Mouse (Mus musculus): ENCODE results near the gene Cdkn3. TPM values are rescaled to one million over a fixed set of nuclear protein-coding genes. Genes with fewer than 3 reads are reported as not detected.
"Not testable (repeated sequence)": the region's sequence is repeated elsewhere in the genome, so short reads cannot be mapped to it uniquely, and the experiment has no call there.

Gene Cdkn3
- total RNA-seq, 2 experiments from 2014 or later = 0.44 to 1.0 TPM

GRCm38 (mm10) chr14:46782187-46782828 lies 22.0 kb downstream of the Cdkn3 start:
- no peak for DNase-seq (ENCODE audit: low spot score in 2 of 2)

GRCm38 (mm10) chr14:46783327-46783926 lies 23.1 kb downstream of the Cdkn3 start:
- DNase-seq (ENCODE audit: low spot score in 2 of 2) = no peak

GRCm38 (mm10) chr14:46785247-46785646 lies 24.9 kb downstream of the Cdkn3 start:
- DNase-seq (ENCODE audit: low spot score in 2 of 2) = no peak

GRCm38 (mm10) chr14:46787454-46787786 lies 27.1 kb downstream of the Cdkn3 start:
- DNase-seq (ENCODE audit: low spot score in 2 of 2) = no peak

DNA sequence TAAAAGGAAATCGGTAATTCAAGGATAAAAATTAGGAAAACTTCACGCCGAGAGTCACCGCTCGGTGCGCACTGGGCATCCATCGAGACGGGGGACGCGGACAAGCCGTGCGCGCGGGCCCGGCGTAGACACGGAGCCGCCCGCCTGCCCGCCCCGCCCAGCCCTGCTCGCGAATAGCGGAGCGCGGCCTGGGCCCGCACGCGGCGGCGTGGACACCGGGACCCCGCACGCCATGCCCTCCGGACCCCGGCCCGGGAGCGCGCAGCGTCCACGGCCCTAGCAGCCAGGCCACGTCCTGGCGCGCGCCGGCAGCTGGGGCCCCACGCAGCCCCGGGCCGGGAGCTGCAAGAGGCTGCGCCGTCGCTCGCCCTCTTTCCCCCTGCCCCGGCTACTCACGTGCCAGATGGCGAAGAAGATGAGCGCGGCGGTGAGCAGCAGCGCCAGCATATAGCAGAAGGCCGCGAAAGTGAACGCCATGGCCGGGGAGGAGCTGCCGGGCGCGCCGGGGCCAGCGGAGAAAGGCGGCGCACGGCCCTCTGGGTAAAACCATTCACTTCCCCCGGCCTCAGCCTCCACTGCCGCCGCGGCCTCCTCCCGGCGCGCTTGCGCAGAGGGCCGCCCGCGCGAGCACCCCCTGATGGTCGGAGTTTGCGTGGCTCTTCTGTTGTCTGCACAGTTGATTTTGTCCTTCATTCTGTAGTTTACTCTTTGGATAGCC lies 27.6 kb downstream of the Cdkn3 start, which contains the start of gene Cnih1:
Gene Cnih1, minus strand, starts transcription at position 625 of the 718 bp plus-strand sequence.
- DNase-seq (ENCODE audit: low spot score in 2 of 2) = peak; percentile 87 to 92

DNA sequence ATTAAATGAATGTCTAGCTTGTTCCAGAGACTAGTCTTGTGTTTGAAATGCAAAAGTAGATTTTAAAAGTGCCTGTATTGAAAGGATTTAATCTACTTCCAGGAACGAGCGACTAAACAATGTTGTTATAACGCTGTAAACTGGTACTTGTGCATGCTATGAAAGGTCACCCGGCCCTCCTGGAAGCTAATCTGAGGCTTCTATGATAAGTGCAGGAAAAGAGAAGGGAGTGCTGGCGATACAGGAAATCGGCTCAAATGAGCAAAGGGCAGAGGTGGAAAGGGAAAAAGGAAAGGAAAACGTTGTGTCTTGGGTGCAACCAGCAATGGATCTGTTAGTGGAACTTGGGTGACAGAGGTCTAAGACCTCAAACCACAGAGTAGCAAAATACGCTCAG lies 28.2 kb downstream of the Cdkn3 start:
- no peak for DNase-seq (ENCODE audit: low spot score in 2 of 2)

DNA sequence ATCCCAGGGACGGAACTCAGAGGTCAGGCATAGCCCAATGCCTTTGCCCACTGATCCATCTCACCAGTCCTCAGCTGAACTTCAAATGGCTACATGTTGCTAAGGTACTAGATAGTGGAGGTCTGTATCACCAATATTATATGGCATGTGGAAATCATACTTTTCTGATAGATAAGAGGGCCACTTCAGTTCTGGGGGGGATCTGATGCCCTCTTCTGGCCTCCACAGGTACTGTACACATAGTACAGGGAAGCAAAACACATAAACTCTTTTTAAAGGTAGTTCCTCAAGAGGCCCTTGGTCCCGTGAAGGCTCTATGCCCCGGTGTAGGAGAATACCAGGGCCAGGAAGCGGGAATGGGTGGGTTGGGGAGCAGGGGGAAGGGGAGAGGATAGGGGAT lies 30.0 kb downstream of the Cdkn3 start:
- DNase-seq (ENCODE audit: low spot score in 2 of 2) = no peak

GRCm38 (mm10) chr14:46790723-46791122 lies 30.4 kb downstream of the Cdkn3 start:
- no peak for DNase-seq (ENCODE audit: low spot score in 2 of 2)

GRCm38 (mm10) chr14:46794157-46794556 lies 33.8 kb downstream of the Cdkn3 start:
- no peak for DNase-seq (ENCODE audit: low spot score in 2 of 2)

- DNase-seq (ENCODE audit: low spot score in 2 of 2) = no peak
Observed at GRCm38 (mm10) chr14:46800684-46801345, 40.5 kb downstream of the Cdkn3 start.

DNA sequence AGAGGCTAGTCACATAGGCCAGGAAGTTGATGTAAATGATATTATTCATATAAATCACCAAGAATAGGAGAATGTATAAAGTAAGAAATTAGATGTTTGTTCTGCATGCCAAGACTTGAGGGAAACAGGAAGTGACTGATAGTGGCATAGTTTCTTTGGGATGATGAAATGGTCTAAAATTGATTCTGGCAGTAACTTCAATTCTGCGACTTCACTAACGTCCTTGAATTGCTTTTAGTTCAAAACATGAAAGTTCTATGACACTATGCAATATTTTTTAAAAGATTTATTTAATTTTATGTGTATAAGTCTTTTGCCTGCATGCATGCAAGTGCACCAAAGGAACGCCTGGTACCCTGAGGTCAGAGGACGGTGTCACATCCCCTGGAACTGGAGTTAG lies 42.9 kb downstream of the Cdkn3 start:
- DNase-seq (ENCODE audit: low spot score in 2 of 2) = no peak

GRCm38 (mm10) chr14:46803791-46804190 lies 43.5 kb downstream of the Cdkn3 start:
- DNase-seq (ENCODE audit: low spot score in 2 of 2) = no peak

DNA sequence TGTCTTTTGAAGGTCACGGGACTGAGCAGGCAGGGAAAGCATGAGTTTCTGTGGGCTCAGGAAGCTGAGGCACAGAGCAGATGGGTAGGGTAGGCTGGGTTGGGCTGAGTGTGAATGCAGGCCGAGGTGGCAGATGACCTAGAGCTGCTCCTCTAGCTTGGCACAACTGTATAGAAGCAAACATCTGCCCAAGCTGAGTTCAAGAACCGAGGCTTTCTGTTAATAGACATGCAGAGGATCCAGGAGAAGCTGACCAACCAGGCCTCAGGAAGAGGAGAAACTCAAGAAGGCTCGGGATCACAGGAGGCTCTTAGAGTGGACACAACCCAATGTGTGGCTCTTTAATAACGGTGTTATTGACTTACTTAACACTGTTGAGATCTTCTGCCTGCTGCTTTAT lies 45.8 kb downstream of the Cdkn3 start:
- no peak for DNase-seq (ENCODE audit: low spot score in 2 of 2)

- DNase-seq (ENCODE audit: low spot score in 2 of 2) = no peak
Observed at GRCm38 (mm10) chr14:46807927-46808326, 47.6 kb downstream of the Cdkn3 start.

- DNase-seq (ENCODE audit: low spot score in 2 of 2) = no peak
Observed at GRCm38 (mm10) chr14:46815640-46816039, 55.3 kb downstream of the Cdkn3 start.

- no peak for DNase-seq (ENCODE audit: low spot score in 2 of 2)
Observed at GRCm38 (mm10) chr14:46816916-46817622, 56.7 kb downstream of the Cdkn3 start.

DNA sequence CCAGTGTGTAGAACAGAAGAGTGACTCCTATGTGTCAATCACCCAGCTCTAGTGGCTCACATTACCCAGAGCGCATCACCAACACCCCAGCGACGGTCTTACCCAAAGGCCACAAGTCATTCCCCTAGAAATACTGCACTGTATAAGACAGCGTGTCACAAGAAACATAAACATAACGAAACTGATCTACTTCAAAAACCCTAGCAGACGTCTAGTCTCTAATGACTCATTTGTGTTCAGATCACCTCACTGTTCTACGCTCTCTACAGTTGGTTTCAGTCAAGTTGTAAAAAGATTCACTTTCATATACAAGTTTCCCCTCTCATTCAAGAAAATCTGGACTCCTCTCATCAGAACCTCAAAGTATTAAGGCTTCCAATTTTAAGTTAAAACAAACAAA lies 58.4 kb downstream of the Cdkn3 start:
- DNase-seq (ENCODE audit: low spot score in 2 of 2) = no peak

DNA sequence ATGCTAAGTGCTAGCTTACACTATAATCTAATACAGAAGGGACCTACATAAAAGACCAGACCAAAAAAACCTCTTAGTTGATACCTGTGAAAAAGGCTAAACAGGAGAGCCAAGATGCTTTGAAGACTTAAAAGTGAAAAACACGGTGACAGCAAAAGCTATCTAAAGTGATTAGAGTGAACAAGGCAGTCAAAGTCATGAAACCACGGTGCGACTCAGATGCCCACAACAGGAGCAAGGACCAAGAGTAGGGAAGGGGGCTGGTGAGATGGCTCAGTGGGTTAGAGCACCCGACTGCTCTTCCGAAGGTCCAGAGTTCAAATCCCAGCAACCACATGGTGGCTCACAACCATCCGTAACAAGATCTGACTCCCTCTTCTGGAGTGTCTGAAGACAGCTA lies 59.6 kb downstream of the Cdkn3 start:
- DNase-seq (ENCODE audit: low spot score in 2 of 2) = not testable (repeated sequence)

Data from layer of hippocampus, postnatal 14 days (tissue).